Mouse (Mus musculus) hematopoietic stem cell, adult 5-6 weeks (primary cell): ENCODE results near the gene Kif26b. TPM values are rescaled to one million over a fixed set of nuclear protein-coding genes. Genes with fewer than 3 reads are reported as not detected.
A peak's percentile ranks its signal among the peaks of the same experiment; 100 is the strongest.

ENCODE experiments used
- ATAC-seq, 2 experiments: fragments of 125-278 bp in 1 of 2; replicated peaks in 1 of 2; 2 replicates each; pipeline ENCODE4 v1.8.0; 2016 to 2017; ENCODE audit warnings: inconsistent platforms in 2 of 2, mild to moderate bottlenecking in 2 of 2, moderate number of reproducible peaks in 2 of 2, low read depth in 1 of 2, moderate TSS enrichment in 1 of 2; ENCODE audit not compliant: low FRiP score in 2 of 2, poor library complexity in 2 of 2, severe bottlenecking in 2 of 2, insufficient read depth in 1 of 2, low TSS enrichment in 1 of 2
- total RNA-seq: library from RNA; stranded (forward); fragments of 172-1452, 232-1000 nt; gene quantifications from 2 replicates; pipeline ENCODE4 v1.2.3, GENCODE M21; 2017

Kif26b gene
- total RNA-seq, 1 experiment from 2014 or later = 0.25 TPM

DNA sequence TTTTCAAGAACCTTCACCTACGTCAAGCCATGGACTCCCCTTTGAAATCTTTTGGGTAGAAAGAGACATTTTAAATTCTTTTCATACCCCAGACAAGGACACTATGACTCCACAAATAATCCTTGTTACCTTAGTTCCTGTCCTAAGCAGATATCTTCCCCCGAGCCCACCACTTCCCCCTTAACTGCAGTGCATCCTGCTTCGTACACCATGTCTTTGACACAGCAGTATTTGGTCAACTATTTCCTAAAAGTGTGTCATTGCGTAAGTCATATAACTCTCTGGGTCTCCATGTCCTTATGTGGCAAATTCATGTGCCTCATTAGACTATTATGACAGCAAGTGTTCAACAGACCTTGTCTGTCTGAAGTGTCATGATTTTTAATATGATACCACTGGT is 337.8 kb downstream of the Kif26b start:
- ATAC-seq = peak; percentile 74 to 78

DNA sequence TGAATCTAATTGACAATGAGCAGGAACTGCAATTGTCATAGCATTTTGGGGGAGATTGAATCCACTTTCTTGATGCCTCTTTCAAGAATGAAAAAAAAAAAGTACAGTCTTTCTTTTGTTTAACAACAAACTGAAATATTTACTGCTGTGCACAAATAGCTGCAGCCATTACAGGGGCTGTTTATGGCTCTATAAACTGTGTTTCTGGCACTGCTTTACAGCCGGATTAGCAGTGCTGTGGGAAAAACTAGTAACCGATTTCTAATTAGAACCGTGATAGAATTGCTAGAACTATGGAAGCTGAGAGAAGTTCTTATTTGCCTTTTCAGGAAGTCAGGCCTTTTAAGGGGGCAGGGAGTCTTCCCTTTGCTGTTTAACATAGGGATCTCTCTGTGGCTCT is 342.1 kb downstream of the Kif26b start:
- ATAC-seq = no peak

DNA sequence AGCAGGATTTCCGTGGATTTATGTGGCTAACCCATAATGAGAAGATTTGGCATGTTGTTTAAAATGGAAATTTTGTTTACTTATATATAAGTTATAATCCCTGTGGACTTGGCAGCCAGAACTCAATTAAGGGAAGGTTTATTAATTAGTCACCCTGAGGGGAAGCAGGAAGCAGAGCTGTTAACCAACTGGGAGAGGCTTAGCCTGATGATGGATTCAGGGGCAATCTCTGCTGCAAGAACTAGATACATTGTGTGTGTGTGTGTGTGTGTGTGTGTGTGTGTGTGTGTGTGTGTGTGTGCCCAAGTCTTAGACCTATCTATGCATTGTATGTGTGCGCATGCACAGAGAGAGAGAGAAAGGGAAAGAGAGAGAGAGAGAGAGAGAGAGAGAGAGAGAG is 348.0 kb downstream of the Kif26b start:
- ATAC-seq = no peak

- ATAC-seq = no peak
Measured at GRCm38 (mm10) chr1:178878676-178879075, 349.8 kb downstream of the Kif26b start.

DNA sequence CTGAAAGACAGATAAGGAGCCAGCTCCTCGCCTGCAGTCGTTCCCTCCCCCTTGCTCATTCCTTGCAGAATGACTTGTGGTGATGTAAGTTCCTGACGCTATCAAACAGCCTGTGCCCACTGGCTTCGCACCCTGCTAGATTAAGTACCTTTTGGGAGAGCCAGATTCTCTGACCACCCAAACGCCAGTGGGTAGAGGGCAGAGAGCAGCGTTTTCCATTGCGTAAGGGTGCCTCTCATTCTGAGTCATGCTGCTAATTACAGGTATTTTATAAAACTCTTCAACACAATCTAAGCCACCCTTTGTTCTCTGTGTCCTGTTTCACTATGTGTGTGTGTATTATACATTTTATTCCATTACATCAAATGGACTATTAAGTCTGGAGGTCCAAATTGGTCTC is 352.0 kb downstream of the Kif26b start:
- no peak for ATAC-seq

DNA sequence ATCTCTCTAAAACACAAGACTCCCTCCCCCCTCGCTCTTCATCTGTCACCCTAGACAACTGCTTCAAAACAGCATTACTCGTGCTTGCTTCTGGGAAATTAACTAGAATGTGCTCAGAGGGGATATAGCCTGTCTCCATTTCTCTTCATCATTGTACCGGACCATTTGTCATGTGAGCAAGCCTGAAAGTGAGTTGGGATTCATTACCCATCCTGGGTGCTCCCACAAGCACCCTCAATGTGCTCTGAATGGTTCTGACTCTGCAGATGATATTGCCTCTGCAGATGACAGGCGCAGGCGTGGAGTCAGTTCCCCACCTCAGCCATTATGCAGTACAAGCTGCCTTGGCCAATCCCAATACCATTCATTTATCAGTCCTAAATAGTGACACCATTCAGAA is 357.7 kb downstream of the Kif26b start:
- ATAC-seq = no peak

- no peak for ATAC-seq
Measured at GRCm38 (mm10) chr1:178892376-178892775, 363.5 kb downstream of the Kif26b start.

GRCm38 (mm10) chr1:178893229-178894080 is 364.5 kb downstream of the Kif26b start:
- ATAC-seq = no peak

DNA sequence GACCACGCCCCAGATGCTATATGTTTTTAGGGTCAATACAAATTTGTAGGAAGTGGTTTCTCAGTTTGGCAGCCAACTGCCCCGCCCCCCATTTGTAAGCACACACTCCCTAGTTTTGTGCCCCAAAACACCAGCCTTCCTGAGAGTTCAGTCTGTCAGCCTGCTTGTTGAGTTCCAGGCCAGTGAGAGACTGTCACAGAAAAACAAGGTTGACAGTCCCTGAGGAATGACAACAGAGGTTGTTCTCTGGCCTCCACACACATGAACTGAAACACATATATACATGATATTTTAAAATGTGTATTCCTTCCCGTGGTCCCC is 365.1 kb downstream of the Kif26b start:
- no peak for ATAC-seq

- ATAC-seq = no peak
Measured at GRCm38 (mm10) chr1:178895674-178896073, 366.7 kb downstream of the Kif26b start.

DNA sequence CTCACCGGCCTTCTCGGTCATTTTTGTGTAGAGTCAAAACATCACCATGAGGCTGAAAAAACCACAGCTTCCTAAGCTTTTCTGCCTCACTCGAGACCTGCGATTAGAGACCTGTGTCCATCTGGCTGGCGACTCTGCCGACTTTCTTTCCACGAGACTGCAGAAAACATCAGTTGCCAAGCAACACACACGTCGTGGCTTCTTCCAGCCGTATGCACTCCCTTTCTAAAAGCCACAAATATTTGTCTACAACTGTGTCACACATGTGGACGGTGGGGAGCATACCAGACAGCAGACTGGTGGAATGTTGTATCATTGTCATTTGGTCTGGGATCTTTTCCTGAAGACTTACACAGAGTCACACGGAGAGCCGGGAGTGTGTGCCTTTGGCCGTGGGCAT is 382.0 kb downstream of the Kif26b start:
- no peak for ATAC-seq

- no peak for ATAC-seq
Measured at GRCm38 (mm10) chr1:178912936-178913716, 384.2 kb downstream of the Kif26b start.

GRCm38 (mm10) chr1:178915056-178915455 is 386.1 kb downstream of the Kif26b start:
- no peak for ATAC-seq

DNA sequence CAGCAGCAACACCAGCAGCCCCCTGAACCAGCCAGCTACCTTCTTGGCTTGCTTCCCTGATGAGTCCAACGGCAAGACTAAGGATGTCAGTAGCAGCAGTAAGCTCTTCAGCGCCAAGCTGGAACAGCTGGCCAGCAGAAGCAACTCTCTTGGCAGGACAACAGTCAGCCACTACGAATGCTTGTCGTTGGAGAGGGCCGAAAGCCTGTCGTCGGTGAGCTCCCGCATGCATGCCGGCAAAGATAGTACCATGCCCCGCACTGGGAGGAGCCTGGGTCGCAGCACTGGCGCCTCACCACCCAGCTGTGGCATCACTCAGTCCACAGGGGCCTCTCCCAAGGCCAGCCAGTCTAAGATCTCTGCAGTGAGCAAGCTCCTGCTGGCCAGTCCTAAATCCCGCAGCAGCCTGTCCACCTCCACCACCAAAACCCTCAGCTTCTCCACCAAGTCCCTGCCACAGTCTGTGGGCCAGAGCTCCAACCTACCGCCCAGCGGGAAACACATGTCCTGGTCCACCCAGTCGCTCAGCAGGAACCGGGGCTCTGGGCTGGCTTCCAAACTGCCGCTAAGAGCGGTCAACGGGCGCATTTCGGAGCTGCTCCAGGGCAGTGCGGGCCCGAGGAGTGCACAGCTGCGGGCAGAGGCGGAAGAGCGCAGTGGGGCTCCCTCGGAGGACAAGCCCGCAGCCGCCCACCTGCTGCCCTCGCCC is 388.4 kb downstream of the Kif26b start:
- ATAC-seq = no peak

DNA sequence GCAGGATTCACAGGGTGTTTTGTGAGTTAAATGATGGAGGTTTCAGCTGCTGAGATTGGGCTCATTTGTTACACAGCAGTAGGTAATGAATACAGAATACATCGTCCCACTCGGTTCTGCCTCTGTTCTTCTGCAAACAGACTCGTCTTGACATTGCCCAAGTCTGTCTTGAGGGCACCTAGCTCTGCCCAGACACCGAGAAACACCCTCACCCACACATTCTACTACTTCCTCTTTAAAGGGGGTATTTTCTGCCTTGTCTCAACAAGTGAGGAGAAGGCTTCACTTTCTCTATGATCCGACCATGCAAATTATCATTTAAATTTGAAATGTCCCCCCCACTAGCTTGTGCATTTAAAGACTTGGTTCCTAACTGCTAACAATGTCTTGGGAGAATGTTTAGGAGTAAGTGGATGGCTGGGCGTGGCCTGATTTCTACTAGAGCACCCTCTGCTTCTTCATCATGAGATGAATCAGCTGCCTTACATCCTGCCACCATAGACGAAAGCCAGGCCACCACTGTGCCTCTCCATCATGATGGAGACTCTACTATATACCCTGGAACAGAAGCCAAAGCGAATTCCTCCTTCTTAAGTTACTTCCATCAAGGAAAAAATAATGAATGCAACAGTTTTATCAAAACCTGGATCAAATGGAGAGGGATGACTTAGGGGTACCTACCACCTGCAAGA is 395.7 kb downstream of the Kif26b start:
- ATAC-seq = peak; percentile 60 to 83; a peak in 3 of 4 replicates

DNA sequence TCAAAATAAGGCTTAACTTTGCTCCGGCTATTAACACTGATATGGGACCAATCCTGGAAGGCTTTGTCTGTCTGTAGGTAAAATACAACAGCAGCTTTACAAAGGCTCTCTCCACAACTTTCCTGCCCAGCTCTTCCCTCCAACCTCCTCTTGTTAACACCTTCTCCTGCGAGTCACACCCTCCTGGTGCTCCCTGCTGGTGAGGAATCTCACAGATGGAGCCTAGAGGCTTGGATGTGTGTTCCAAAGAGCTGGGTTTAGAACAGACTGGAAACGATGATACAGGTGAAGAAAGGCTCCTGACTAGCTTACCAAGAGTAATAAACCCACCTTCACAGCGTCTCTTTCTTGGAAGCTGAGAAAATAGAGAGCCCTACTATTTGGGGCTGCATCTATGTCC is 400.6 kb downstream of the Kif26b start:
- no peak for ATAC-seq

DNA sequence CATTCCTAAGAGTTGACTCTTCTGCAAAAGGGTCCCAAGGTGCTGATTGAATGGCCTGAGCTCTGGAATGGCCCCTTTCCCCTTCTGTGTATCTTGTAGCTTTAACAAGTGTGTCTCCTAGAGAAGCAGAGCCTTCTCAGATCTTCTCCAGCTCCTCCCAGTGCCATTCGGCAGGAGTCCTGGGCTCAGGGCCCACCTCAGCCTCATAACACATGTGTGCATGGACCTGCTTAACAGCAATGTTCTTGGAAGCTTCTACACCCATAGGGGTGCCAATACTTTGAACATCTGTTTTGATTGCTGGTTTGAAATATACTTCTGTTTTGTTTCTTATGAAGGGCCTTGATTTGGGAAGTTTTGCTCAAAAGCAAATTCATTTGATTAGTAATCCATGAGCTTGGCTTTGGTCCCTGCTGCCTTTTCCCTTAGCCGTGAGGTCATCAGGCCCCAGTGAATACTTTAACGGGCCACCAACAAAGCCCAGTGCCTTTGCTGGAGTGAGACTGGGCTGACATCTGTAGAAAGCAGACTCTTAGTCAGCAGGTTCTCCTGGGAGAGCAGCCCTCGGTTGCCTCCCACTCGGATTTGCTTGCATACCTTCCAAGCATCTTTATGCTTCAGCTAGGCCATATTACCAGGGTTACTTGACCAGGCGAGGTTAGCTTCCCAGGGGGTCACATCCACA is 405.2 kb downstream of the Kif26b start:
- no peak for ATAC-seq
